In the genomic region with DNA sequence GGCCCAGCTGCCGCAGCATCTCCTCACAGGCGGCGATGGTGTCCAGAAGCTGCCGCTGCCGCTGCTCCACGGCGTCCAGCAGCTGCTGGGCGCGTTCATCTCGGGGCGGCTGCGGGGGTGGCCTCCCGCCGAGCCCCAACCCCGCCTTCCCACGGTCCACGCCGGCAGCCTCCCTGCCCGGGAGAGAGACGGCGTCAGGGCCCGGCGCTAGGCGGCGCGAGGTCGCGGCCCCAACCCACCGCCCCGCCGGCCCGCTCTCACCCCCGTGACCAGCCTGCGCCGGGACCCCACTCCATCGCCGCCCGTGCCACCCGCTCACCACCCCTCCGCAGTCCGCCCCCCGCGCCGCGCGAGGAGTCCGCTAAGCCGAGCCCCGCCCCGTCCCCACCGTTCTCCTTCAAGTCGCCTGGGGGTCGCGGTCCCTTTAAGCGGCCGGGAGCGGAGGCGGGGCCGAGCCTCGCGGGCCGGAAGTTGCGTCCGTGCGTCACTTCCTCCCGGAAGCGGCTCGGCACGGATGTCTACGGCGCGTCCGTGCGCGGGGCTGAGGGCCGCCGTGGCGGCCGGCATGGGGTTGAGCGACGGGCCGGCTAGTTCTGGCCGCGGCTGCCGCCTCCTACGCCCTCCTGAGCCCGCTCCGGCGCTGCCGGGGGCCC, we compare ENCODE assay signal across 7 mouse cellular contexts. TPM values are rescaled to one million over a fixed set of nuclear protein-coding genes. Genes with fewer than 3 reads are reported as not detected.
DNase-seq lines count a peak whose midpoint lies in the region; ATAC-seq lines count a peak whose summit lies in the region.

A gene (plus strand): TSS at position 419 of the 653 bp plus-strand sequence.

- H3K4me2 ChIP-seq in intestine, embryonic 15.5 days (replicated peaks) = peak within 1 kb of the TSS; percentile 85

- H3K27ac ChIP-seq in intestine, embryonic 15.5 days = peak within 1 kb of the TSS; percentile 92
- H3K27ac ChIP-seq in midbrain, embryonic 10.5 days (replicated peaks) = peak within 1 kb of the TSS; percentile 96

- intact Hi-C loops in gastrocnemius, postnatal 36 days (cut with DNase I) = loop anchor here (10.0 kb wide), 1 partner anchor 214 kb away; a partner anchor contains a TSS
- intact Hi-C loops in left cerebral cortex, postnatal 25 days (cut with DNase I) = loop anchor here (5.0 kb wide), 1 partner anchor 42 kb away; no protein-coding TSS in a partner anchor

- peaks cover 7% of the 10 kb centered on the region; the same call in 1 of the 2 replicates for H3K36me3 ChIP-seq in intestine, embryonic 15.5 days
- peaks cover 41% of the 10 kb centered on the region for H3K36me3 ChIP-seq in midbrain, embryonic 10.5 days

- H3K9me3 ChIP-seq in intestine, embryonic 15.5 days = no peaks in the 10 kb centered on the region
- H3K9me3 ChIP-seq in midbrain, embryonic 10.5 days (replicated peaks) = no peaks in the 10 kb centered on the region

- DNase-seq in adrenal gland, adult 18-20 months (ENCODE audit: low spot score in 2 of 2) = peak; percentile 91 to 93
- DNase-seq in embryo, embryonic 11 days = peak; percentile 97
- DNase-seq in gastrocnemius, postnatal 36 days = peak; percentile 91 to 93
- peak; percentile 95 for DNase-seq in left cerebral cortex, postnatal 25 days (ENCODE audit: low spot score in 2 of 2)
- DNase-seq in midbrain, embryonic 10.5 days (ENCODE audit: low spot score) = peak; percentile 96
- DNase-seq in right cerebral cortex, postnatal 4 days = peak; percentile 94

- H3K27me3 ChIP-seq in intestine, embryonic 15.5 days (replicated peaks) = no peaks in the 10 kb centered on the region
- no peaks in the 10 kb centered on the region for H3K27me3 ChIP-seq in midbrain, embryonic 10.5 days (ENCODE audit: low read depth, poor library complexity, severe bottlenecking)

- peak within 1 kb of the TSS; percentile 96 for H3K4me3 ChIP-seq in intestine, embryonic 15.5 days (replicated peaks)
- H3K4me3 ChIP-seq in midbrain, embryonic 10.5 days = peak within 1 kb of the TSS; percentile 84

- peak within 1 kb of the TSS; percentile 87 for H3K9ac ChIP-seq in intestine, embryonic 15.5 days

- WGBS in intestine, embryonic 15.5 days = 1% methylated on average over 78 of the region's 90 CpGs
- under 1% methylated on average over 85 of the region's 90 CpGs for WGBS in midbrain, embryonic 10.5 days

- peaks cover 18% of the 10 kb centered on the region for H3K4me1 ChIP-seq in intestine, embryonic 15.5 days (replicated peaks)
- H3K4me1 ChIP-seq in midbrain, embryonic 10.5 days = peaks cover 36% of the 10 kb centered on the region

- ATAC-seq in intestine, embryonic 15.5 days = peak; percentile 97

RNA-seq across cellular contexts. Expression of the gene that starts here (rescaled TPM):
- total RNA-seq in adrenal gland, adult 18-20 months (2021) = 10 to 100 TPM; 36.8 to 44.2 TPM
- total RNA-seq in gastrocnemius, postnatal 36 days (2021) = 1 to 10 TPM; 6.1 to 9.4 TPM
- polyA plus RNA-seq in intestine, embryonic 15.5 days (2015; fragmentation: Nextera tagmentation; extraction: Ambion mirVana) = 32.0 and 36.6 TPM in 2 replicates
- 10 to 100 TPM; 30.6 to 34.9 TPM for total RNA-seq in left cerebral cortex, postnatal 25 days (2021)
- polyA plus RNA-seq in midbrain, embryonic 10.5 days (2016; fragmentation: Nextera tagmentation; extraction: Ambion mirVana) = 40.0 and 44.0 TPM in 2 replicates

Comparison
In these comparisons a context has a peak if more than half of its experiments do, and no peak if none do; other contexts are left out.
1. Peak in every context shown above with its lines: DNase-seq, ATAC-seq, H3K4me3 ChIP-seq and H3K27ac ChIP-seq.